Mouse (Mus musculus) stomach, embryonic 14.5 days (tissue): Measurements from ENCODE around the gene Slc7a6os. TPM values are rescaled to one million over a fixed set of nuclear protein-coding genes. Genes with fewer than 3 reads are reported as not detected.

Experiments
- ATAC-seq: fragments of 200-750 bp; cut with Nextera tagmentation; 2 replicates; pipeline ENCODE4 v1.8.0; 2017; ENCODE audit warnings: low read depth, moderate TSS enrichment; ENCODE audit not compliant: insufficient number of reproducible peaks, insufficient read depth, low FRiP score
- H3K27ac ChIP-seq: fragments of 300-500 bp; sonication (generic); 2 replicates; pipeline ENCODE4 v1.5.1; 2014; ENCODE audit warnings: mild to moderate bottlenecking, low read length, moderate library complexity, mixed read lengths
- H3K27me3 ChIP-seq: fragments of 300-500 bp; sonication (generic); 2 replicates; pipeline ENCODE4 v1.6.1; 2014; ENCODE audit warnings: low read length, control low read depth, mixed read lengths; ENCODE audit not compliant: control insufficient read depth, insufficient read depth
- H3K36me3 ChIP-seq: fragments of 300-500 bp; sonication (generic); 2 replicates; pipeline ENCODE4 v1.6.1; 2014; ENCODE audit warnings: mild to moderate bottlenecking, control low read depth, low read length, moderate library complexity, mixed read lengths; ENCODE audit not compliant: control insufficient read depth, insufficient read depth
- H3K4me1 ChIP-seq: fragments of 300-500 bp; sonication (generic); 2 replicates; pipeline ENCODE4 v1.6.1; 2014; ENCODE audit warnings: low read length, control low read depth, mixed read lengths; ENCODE audit not compliant: control insufficient read depth, insufficient read depth
- H3K4me2 ChIP-seq: fragments of 300-500 bp; sonication (generic); replicated peaks from 2 replicates; pipeline ENCODE4 v1.6.1; 2014; ENCODE audit warnings: low read depth, low read length, control low read depth
- H3K4me3 ChIP-seq: fragments of 300-500 bp; sonication (generic); 2 replicates; pipeline ENCODE4 v1.5.1; 2014; ENCODE audit warnings: low read depth, low read length, control low read depth
- H3K9ac ChIP-seq: fragments of 300-500 bp; sonication (generic); replicated peaks from 2 replicates; pipeline ENCODE4 v1.6.1; 2014; ENCODE audit warnings: low read depth, mild to moderate bottlenecking, control low read depth, low read length, moderate library complexity, mixed read lengths
- H3K9me3 ChIP-seq: fragments of 300-500 bp; sonication (generic); 2 replicates; pipeline ENCODE4 v1.6.1; 2016; ENCODE audit warnings: low read depth, low read length, control low read depth; ENCODE audit not compliant: control insufficient read depth
- WGBS: fragments of 180-500 bp; shearing (Covaris S2); extraction: QIAGEN DNeasy Blood & Tissue Kit; methylation state at CpG from one replicate; pipeline ENCODE4 v1.1.7; 2014; 5-methylcytosine and 5-hydroxymethylcytosine counted together
- polyA plus RNA-seq: library from polyadenylated mRNA; unstranded; fragments of >200 nt; fragmentation: Nextera tagmentation; extraction: Ambion mirVana; gene quantifications from 2 replicates; pipeline ENCODE4 v1.2.1, GENCODE M21; 2014

Gene Slc7a6os
- polyA plus RNA-seq = 35.4 and 36.6 TPM in 2 replicates

DNA sequence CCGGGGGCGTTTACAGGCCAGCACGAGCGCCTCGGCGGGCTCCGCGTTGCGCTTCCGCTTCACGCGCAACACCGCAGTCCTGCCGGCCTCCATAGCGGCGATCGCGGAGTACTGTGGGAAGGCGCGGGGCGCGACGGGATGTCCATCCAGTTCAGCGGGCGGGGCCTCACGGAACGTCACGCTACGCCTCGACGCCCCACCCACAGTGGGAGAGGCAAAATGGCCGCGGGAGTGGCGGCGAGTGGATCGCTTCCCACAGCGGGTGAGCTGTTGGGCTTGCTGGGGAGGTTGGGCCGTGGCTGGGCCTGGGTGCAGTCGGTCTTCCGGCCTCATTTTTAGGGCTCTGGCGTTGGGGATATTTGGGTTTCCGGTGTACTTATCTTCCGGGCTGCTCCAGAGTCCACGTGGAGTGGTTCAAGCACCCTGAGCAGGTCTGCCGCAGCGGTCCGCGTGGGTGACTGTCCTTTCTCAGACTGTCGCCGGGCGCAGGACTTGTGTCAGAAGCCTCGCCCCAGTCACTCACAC lies at the start of gene Slc7a6os, which contains the start of gene Prmt7:
Gene Slc7a6os, minus strand, starts transcription at position 115 of the 525 bp plus-strand sequence.
Gene Prmt7, plus strand, starts transcription at position 116 of the 525 bp plus-strand sequence.
- peak; percentile 99 for ATAC-seq
- Histone ChIP-seq H3K9ac (peak within 1 kb of the TSS; percentile 75), H3K27me3 (no peaks in the 10 kb centered on the region), H3K4me3 (peak within 1 kb of the TSS; percentile 90), H3K9me3 (no peaks in the 10 kb centered on the region), H3K36me3 (peaks cover 36% of the 10 kb centered on the region), H3K4me1 (peaks cover 4% of the 10 kb centered on the region; the same call in 1 of the 2 replicates), H3K4me2 (peak within 1 kb of the TSS; percentile 67), H3K27ac (peak within 1 kb of the TSS; percentile 93)
- WGBS = under 1% methylated on average over 52 of the region's 52 CpGs

DNA sequence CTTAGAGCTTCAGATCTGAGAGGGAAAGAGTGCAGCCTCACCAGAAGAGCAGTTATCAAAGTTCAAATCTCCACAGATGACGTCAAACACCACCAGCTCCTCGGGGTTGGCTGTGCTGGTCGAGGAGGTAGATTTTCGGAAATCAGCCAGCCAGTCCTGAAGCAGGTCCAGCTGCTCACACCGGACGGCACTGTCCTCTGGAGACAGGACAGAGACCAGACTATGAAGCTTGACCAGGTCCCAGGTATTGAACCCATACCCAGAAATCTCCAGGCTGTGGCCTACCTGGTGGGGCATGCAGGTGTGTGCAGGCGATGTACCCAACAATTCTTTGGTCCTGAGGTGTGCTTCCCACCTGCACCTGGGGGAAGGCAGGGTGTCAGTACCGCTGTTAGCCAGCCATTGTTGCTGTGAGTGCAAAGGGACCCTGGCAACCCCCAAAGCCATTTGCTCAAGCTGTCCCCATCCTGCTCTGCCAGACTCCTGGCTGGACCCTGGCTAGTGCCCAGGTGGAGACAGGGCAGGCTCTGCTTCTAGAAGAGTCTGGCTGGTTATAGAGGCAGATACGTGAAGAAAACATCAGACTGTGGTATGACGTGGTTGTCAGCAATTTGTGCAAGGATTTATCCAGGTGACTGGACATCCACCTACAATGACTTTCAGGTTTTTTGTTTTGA lies 49.0 kb upstream of the Slc7a6os start:
- no peak overlapping the region for H3K4me3 ChIP-seq
- no peaks in the 10 kb centered on the region for H3K9me3 ChIP-seq
- no peak for ATAC-seq
- H3K4me2 ChIP-seq = no peak overlapping the region
- no peaks in the 10 kb centered on the region; the same call in 1 of the 2 replicates for H3K36me3 ChIP-seq
- 0 out of 2 replicates have a peak, but pooled peaks cover 3% of the 10 kb centered on the region for H3K4me1 ChIP-seq
- no peak overlapping the region for H3K27ac ChIP-seq
- H3K9ac ChIP-seq = no peak overlapping the region
- H3K27me3 ChIP-seq = no peaks in the 10 kb centered on the region
- WGBS = 90% methylated on average over 10 of the region's 10 CpGs

DNA sequence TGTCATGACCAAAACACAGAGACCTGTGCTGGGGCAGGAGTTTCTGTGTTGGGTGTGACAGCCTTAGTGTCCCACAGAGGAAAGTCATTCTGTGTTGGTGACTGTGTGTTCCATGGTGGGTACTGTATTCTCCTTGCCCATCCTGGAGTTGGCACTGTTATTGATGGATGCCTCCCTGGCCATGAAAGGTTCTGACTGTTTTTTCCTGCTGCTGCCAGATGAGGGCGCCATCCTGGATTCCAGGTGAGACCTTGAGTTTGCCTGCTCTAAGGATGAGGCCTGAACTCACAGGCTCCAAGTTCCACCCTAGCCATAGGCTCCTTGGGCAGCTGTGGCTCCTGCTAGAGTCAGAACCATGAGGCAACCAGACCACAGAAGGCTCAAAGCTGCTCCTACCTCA lies 47.4 kb upstream of the Slc7a6os start:
- Histone ChIP-seq H3K27ac (no peak overlapping the region), H3K9me3 (no peaks in the 10 kb centered on the region), H3K4me1 (0 out of 2 replicates have a peak, but pooled peaks cover 3% of the 10 kb centered on the region), H3K4me2 (no peak overlapping the region), H3K9ac (no peak overlapping the region), H3K27me3 (no peaks in the 10 kb centered on the region), H3K4me3 (no peak overlapping the region), H3K36me3 (peaks cover 7% of the 10 kb centered on the region)
- no peak for ATAC-seq
- WGBS = 35% methylated on average over 1 of the region's 1 CpGs

DNA sequence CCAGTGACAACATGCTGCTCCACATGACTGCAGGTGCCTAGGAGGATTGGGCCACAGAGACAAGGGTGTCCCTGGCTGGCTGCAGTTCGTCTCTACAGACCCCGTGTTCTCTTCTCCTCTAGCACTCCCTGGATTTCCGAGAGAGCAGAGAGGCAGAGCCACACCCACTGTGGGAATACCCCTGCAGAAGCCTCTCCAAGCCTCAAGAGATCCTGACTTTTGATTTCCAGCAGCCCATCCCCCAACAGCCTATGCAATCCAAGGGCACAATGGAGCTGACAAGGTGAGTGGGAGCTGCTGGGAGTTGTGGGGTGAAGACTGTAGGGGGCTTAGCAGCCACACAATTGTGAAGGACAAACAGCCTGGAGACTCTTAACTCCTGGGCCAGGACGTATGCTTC lies 39.5 kb upstream of the Slc7a6os start:
- Histone ChIP-seq H3K9me3 (no peaks in the 10 kb centered on the region), H3K36me3 (peaks cover 53% of the 10 kb centered on the region), H3K27ac (no peak overlapping the region), H3K9ac (no peak overlapping the region), H3K4me1 (no peaks in the 10 kb centered on the region), H3K4me3 (no peak overlapping the region), H3K4me2 (no peak overlapping the region), H3K27me3 (no peaks in the 10 kb centered on the region)
- 70% methylated on average over 4 of the region's 4 CpGs for WGBS
- no peak for ATAC-seq

DNA sequence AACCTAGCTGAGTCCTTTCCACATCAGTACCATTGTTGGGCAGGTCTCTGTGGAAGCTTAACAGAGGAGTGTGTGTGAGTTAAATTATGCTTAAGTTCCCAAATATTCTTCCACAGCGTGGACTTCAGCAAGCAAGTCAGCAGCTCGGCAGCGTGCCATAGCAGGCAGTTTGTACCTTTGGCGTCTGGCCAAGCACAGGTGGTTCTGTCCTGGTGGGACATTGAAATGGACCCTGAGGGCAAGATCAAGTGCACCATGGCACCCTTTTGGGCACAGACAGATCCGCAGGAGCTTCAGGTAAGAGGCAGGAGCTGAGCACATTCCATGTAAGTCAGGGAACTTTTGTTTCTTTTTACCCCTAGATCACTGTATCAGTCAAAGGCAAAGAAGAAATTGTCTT lies 26.4 kb upstream of the Slc7a6os start:
- Histone ChIP-seq H3K27me3 (no peaks in the 10 kb centered on the region), H3K9ac (no peak overlapping the region), H3K36me3 (peaks cover 38% of the 10 kb centered on the region), H3K4me3 (no peak overlapping the region), H3K4me1 (no peaks in the 10 kb centered on the region), H3K27ac (no peak overlapping the region), H3K4me2 (no peak overlapping the region), H3K9me3 (no peaks in the 10 kb centered on the region)
- no peak for ATAC-seq
- 92% methylated on average over 5 of the region's 5 CpGs for WGBS

DNA sequence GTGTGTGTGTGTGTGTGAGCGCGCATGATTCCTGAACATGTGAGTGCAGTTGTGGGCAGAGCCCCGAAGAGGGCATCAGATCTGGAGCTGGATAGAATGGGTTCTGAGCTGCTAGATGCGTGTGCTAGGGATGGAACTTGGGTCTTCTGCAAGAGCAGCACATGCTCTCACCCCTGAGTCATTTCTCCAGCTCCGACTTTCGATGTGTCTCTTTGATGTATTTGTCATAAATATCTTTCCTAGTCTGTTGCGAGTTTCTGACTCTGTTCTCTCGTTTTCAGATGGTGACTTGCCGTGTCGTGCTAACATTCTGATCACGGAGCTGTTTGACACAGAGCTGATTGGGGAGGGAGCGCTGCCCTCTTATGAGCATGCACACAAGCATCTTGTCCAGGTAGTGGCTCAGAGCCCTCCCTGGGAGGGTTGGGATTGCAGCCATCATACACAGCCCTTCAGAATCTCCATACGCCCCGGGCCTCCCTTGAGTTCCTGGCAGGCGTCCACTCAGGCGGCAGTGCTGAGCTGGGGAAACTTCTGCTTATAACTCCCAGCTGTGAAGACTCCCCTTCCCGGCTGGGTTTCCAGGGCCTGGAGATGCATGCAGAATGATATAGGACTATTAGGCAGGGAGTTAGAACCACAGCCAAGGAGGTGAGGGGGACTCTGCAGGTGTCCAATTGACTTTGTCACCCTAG lies 24.0 kb upstream of the Slc7a6os start:
- ATAC-seq = no peak; the same call in 1 of the 2 replicates
- 79% methylated on average over 17 of the region's 17 CpGs for WGBS
- Histone ChIP-seq H3K27me3 (no peaks in the 10 kb centered on the region), H3K36me3 (peaks cover 29% of the 10 kb centered on the region), H3K9ac (no peak overlapping the region), H3K4me1 (no peaks in the 10 kb centered on the region), H3K9me3 (no peaks in the 10 kb centered on the region), H3K4me3 (no peak overlapping the region), H3K4me2 (no peak overlapping the region), H3K27ac (no peak overlapping the region)

DNA sequence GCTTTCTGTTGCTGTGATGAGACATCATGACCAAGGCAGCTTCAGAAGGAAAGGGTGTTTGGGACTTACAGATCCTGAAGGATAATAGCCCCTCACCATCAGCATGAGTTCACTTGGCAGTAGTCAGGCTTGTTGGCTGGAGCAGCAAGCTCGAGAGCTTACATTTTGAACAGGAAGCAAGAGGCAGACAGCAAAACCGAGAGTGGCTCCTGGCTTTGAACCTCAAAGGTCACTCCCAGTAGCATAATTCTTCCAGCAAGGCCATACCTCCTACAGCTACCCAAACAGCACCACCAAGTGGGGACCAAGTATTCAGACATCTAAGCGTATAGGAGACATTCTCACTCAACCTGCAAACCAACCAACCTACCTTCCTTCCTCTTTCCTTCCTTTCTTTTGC lies 22.0 kb upstream of the Slc7a6os start:
- Histone ChIP-seq H3K9me3 (no peaks in the 10 kb centered on the region), H3K27ac (no peak overlapping the region), H3K4me2 (no peak overlapping the region), H3K4me3 (no peak overlapping the region), H3K4me1 (no peaks in the 10 kb centered on the region), H3K9ac (no peak overlapping the region), H3K36me3 (peaks cover 27% of the 10 kb centered on the region), H3K27me3 (no peaks in the 10 kb centered on the region)
- ATAC-seq = no peak
- WGBS = 72% methylated on average over 3 of the region's 3 CpGs

DNA sequence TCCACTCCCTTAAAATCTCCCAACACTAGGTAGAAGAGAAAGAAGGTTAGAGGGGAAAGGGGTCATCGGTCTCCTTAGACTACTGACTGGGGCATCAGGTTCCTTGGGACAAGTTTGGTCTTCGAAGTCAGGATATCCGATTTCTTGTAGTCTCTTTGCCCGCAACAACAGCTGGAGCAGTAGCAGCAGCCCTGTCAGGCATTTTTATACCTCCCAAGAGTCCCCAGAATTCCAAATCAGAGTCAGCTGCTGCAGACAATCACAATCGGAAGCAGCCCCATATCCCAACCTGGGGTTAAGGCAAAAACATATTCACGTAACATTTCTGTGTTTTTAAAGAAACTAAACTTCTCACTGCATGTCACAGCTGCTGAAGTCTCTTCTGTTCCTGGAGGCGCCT lies 20.8 kb upstream of the Slc7a6os start:
- Histone ChIP-seq H3K27me3 (no peaks in the 10 kb centered on the region), H3K4me1 (no peaks in the 10 kb centered on the region), H3K36me3 (peaks cover 25% of the 10 kb centered on the region), H3K9ac (no peak overlapping the region), H3K4me2 (no peak overlapping the region), H3K27ac (no peak overlapping the region), H3K4me3 (no peak overlapping the region), H3K9me3 (no peaks in the 10 kb centered on the region)
- no peak for ATAC-seq
- WGBS = 92% methylated on average over 7 of the region's 7 CpGs
